ENCODE assay signal across 14 mouse cellular contexts in genomic region chr1:171825462-171825861, GRCm38 (mm10). TPM values are rescaled to one million over a fixed set of nuclear protein-coding genes. Genes with fewer than 3 reads are reported as not detected.
A peak's percentile ranks its signal among the peaks of the same experiment; 100 is the strongest.
DNase-seq lines count a peak whose midpoint lies in the region; ATAC-seq and TF ChIP-seq lines count a peak whose summit lies in the region.
"Had no signal": no experiment of that assay in that cellular context is flagged by ENCODE, and none has a peak within 500 bp of the region (broad histone marks: within the 10 kb centered on the region; RNA-seq: fewer than 3 reads in every experiment).

No protein-coding gene starts in this region.

- H3K9me3 ChIP-seq in liver, postnatal 0 days (ENCODE audit: low read length): no peaks in the 10 kb centered on the region
- H3K9me3 ChIP-seq in liver, embryonic 11.5 days (ENCODE audit: control insufficient read depth, low read length): no peaks in the 10 kb centered on the region
- H3K9me3 ChIP-seq in E14TG2a.4 (ENCODE audit: low read length): no peaks in the 10 kb centered on the region
- H3K9me3 ChIP-seq in embryonic facial prominence, embryonic 11.5 days (replicated peaks; ENCODE audit: control insufficient read depth, low read length): no peaks in the 10 kb centered on the region
- H3K9me3 ChIP-seq: heart, embryonic 10.5 days; limb, embryonic 13.5 days; neural tube, embryonic 13.5 days had no signal

- no peaks in the 10 kb centered on the region for H3K27me3 ChIP-seq in liver, postnatal 0 days (ENCODE audit: insufficient read depth, low read length)
- H3K27me3 ChIP-seq in liver, embryonic 11.5 days (replicated peaks; ENCODE audit: control insufficient read depth, insufficient read depth, low read length): no peaks in the 10 kb centered on the region
- no peaks in the 10 kb centered on the region for H3K27me3 ChIP-seq in E14TG2a.4 (ENCODE audit: insufficient read depth, low read length)
- no peaks in the 10 kb centered on the region for H3K27me3 ChIP-seq in embryonic facial prominence, embryonic 11.5 days (ENCODE audit: control insufficient read depth, insufficient read depth, low read length)
- H3K27me3 ChIP-seq: limb, embryonic 13.5 days; neural tube, embryonic 13.5 days had no signal

- H3K27ac ChIP-seq in liver, postnatal 0 days (ENCODE audit: low read depth): no peak overlapping the region
- H3K27ac ChIP-seq in liver, embryonic 11.5 days (ENCODE audit: low read depth, low read length): no peak overlapping the region
- no peak overlapping the region for H3K27ac ChIP-seq in embryonic facial prominence, embryonic 11.5 days (replicated peaks; ENCODE audit: low read depth, low read length)
- H3K27ac ChIP-seq: heart, embryonic 10.5 days; limb, embryonic 13.5 days; neural tube, embryonic 13.5 days had no signal

- no peaks in the 10 kb centered on the region for H3K4me1 ChIP-seq in liver, postnatal 0 days (ENCODE audit: insufficient read depth)
- H3K4me1 ChIP-seq in liver, embryonic 11.5 days (replicated peaks; ENCODE audit: control insufficient read depth, insufficient read depth, low read length): no peaks in the 10 kb centered on the region
- H3K4me1 ChIP-seq in E14TG2a.4 (replicated peaks; ENCODE audit: low read depth, low read length): 0 out of 2 replicates have a peak, but pooled peaks cover 6% of the 10 kb centered on the region
- H3K4me1 ChIP-seq in embryonic facial prominence, embryonic 11.5 days (ENCODE audit: control insufficient read depth, insufficient read depth, low read length): no peaks in the 10 kb centered on the region
- H3K4me1 ChIP-seq: heart, embryonic 10.5 days; limb, embryonic 13.5 days; neural tube, embryonic 13.5 days had no signal

- no peak for TF ChIP-seq EP300 in liver, postnatal 0 days (IDR thresholded peaks at IDR 0.05; ENCODE audit: low read depth)

- ATAC-seq in liver, postnatal 0 days: no peak
- ATAC-seq in liver, embryonic 11.5 days (replicated peaks; ENCODE audit: low FRiP score): no peak
- no peak for ATAC-seq in embryonic facial prominence, embryonic 11.5 days (replicated peaks; ENCODE audit: insufficient number of reproducible peaks, low FRiP score, low TSS enrichment, low read depth)

- H3K9ac ChIP-seq in liver, postnatal 0 days (replicated peaks): no peak overlapping the region
- no peak overlapping the region for H3K9ac ChIP-seq in liver, embryonic 11.5 days (ENCODE audit: low read depth, low read length)
- no peak overlapping the region for H3K9ac ChIP-seq in embryonic facial prominence, embryonic 11.5 days (replicated peaks; ENCODE audit: low read length)
- H3K9ac ChIP-seq: limb, embryonic 13.5 days; neural tube, embryonic 13.5 days had no signal

- no peak overlapping the region for H3K4me2 ChIP-seq in liver, postnatal 0 days (ENCODE audit: low read depth, low read length)
- H3K4me2 ChIP-seq in liver, embryonic 11.5 days: no peak overlapping the region
- no peak overlapping the region for H3K4me2 ChIP-seq in embryonic facial prominence, embryonic 11.5 days (ENCODE audit: low read depth, low read length)
- H3K4me2 ChIP-seq: limb, embryonic 13.5 days; neural tube, embryonic 13.5 days had no signal

- peak; percentile 2 to 7 for DNase-seq in cerebellum, postnatal 10 days
- no peak for DNase-seq in cerebellum, postnatal 36 days
- DNase-seq in liver, postnatal 0 days: no peak
- no peak for DNase-seq in liver, embryonic 11.5 days (ENCODE audit: low spot score)
- DNase-seq in embryonic facial prominence, embryonic 11.5 days (ENCODE audit: low spot score): peak; percentile 5
- no peak for DNase-seq in testis, postnatal 14 days (ENCODE audit: low spot score)
- DNase-seq in urinary bladder, adult 2 months (ENCODE audit: low spot score): no peak
- DNase-seq: layer of hippocampus, adult 9-11 months; lung, postnatal 4 days; right cerebral cortex, postnatal 4 days had no signal

- H3K4me3 ChIP-seq in liver, postnatal 0 days (ENCODE audit: low read depth, low read length): no peak overlapping the region
- H3K4me3 ChIP-seq in liver, embryonic 11.5 days (ENCODE audit: low read depth, low read length): no peak overlapping the region
- no peak overlapping the region for H3K4me3 ChIP-seq in E14TG2a.4 (replicated peaks; ENCODE audit: low read length)
- no peak overlapping the region for H3K4me3 ChIP-seq in embryonic facial prominence, embryonic 11.5 days (ENCODE audit: low read depth, low read length)
- H3K4me3 ChIP-seq: heart, embryonic 10.5 days; limb, embryonic 13.5 days; neural tube, embryonic 13.5 days had no signal

- TF ChIP-seq CTCF in liver, postnatal 0 days (IDR thresholded peaks at IDR 0.05; ENCODE audit: low read depth): peak; percentile 56
- TF ChIP-seq CTCF in E14TG2a.4 (conservative IDR thresholded peaks at IDR 0.05; ENCODE audit: low read length): peak; percentile 36

- 31% methylated on average over 4 of the region's 4 CpGs for WGBS in liver, postnatal 0 days (ENCODE audit: insufficient replicate concordance)
- WGBS in liver, embryonic 11.5 days: 41% methylated on average over 4 of the region's 4 CpGs
- 40% methylated on average over 4 of the region's 4 CpGs for WGBS in embryonic facial prominence, embryonic 11.5 days

- H3K36me3 ChIP-seq in liver, postnatal 0 days (replicated peaks; ENCODE audit: insufficient read depth, low read length): no peaks in the 10 kb centered on the region
- no peaks in the 10 kb centered on the region for H3K36me3 ChIP-seq in liver, embryonic 11.5 days (ENCODE audit: control insufficient read depth, insufficient read depth, low read length)
- no peaks in the 10 kb centered on the region for H3K36me3 ChIP-seq in E14TG2a.4 (ENCODE audit: insufficient read depth, low read length)
- H3K36me3 ChIP-seq in embryonic facial prominence, embryonic 11.5 days (replicated peaks; ENCODE audit: control insufficient read depth, insufficient read depth, low read depth, low read length): no peaks in the 10 kb centered on the region
- H3K36me3 ChIP-seq: heart, embryonic 10.5 days; limb, embryonic 13.5 days; neural tube, embryonic 13.5 days had no signal

RNA-seq across cellular contexts. Expression of gene Cd84, which starts 14.0 kb away (rescaled TPM):
- 10.8 and 11.2 TPM in 2 replicates for polyA plus RNA-seq in liver, postnatal 0 days (2015; fragmentation: Nextera tagmentation; extraction: Ambion mirVana)
- 4.3 and 4.6 TPM in 2 replicates for polyA plus RNA-seq in liver, embryonic 11.5 days (2014; fragmentation: Nextera tagmentation; extraction: Ambion mirVana)
- polyA plus RNA-seq in embryonic facial prominence, embryonic 11.5 days (2014; fragmentation: Nextera tagmentation; extraction: Ambion mirVana): 0.35 and 0.66 TPM in 2 replicates
- 5.1 and 5.6 TPM in 2 replicates for polyA plus RNA-seq in urinary bladder, adult 2 months (2012; rRNA removed)

RNA-seq across cellular contexts. Expression of gene Slamf1, which starts 58.5 kb away (rescaled TPM):
- polyA plus RNA-seq in liver, postnatal 0 days (2015; fragmentation: Nextera tagmentation; extraction: Ambion mirVana): 2.4 and 2.5 TPM in 2 replicates
- polyA plus RNA-seq in liver, embryonic 11.5 days (2014; fragmentation: Nextera tagmentation; extraction: Ambion mirVana): 1.4 and 2.0 TPM in 2 replicates
- 0.28 and 0.35 TPM in 2 replicates for polyA plus RNA-seq in embryonic facial prominence, embryonic 11.5 days (2014; fragmentation: Nextera tagmentation; extraction: Ambion mirVana)
- polyA plus RNA-seq in urinary bladder, adult 2 months (2012; rRNA removed): 0.10 and 0.12 TPM in 2 replicates

Comparison
In these comparisons a context has a peak if more than half of its experiments do, and no peak if none do; other contexts are left out.
1. DNase-seq: peak in cerebellum, postnatal 10 days (2 of 2) and embryonic facial prominence, embryonic 11.5 days (single experiment); none in cerebellum, postnatal 36 days (0 of 2), liver, postnatal 0 days (single experiment), liver, embryonic 11.5 days (single experiment), testis, postnatal 14 days (single experiment) and urinary bladder, adult 2 months (single experiment).